Mouse (Mus musculus) spleen, adult 18-20 months (tissue): ENCODE measurements around the gene Slc26a10.

Experiments
- DNase-seq, 2 experiments: peaks; one replicate each; pipeline ENCODE4 v3.0.0; 2022; ENCODE audit warnings: mixed read lengths in 2 of 2

Gene Slc26a10

GRCm38 (mm10) chr10:127126579-127126978, 53.9 kb downstream of the Slc26a10 start:
- DNase-seq = no peak

DNA sequence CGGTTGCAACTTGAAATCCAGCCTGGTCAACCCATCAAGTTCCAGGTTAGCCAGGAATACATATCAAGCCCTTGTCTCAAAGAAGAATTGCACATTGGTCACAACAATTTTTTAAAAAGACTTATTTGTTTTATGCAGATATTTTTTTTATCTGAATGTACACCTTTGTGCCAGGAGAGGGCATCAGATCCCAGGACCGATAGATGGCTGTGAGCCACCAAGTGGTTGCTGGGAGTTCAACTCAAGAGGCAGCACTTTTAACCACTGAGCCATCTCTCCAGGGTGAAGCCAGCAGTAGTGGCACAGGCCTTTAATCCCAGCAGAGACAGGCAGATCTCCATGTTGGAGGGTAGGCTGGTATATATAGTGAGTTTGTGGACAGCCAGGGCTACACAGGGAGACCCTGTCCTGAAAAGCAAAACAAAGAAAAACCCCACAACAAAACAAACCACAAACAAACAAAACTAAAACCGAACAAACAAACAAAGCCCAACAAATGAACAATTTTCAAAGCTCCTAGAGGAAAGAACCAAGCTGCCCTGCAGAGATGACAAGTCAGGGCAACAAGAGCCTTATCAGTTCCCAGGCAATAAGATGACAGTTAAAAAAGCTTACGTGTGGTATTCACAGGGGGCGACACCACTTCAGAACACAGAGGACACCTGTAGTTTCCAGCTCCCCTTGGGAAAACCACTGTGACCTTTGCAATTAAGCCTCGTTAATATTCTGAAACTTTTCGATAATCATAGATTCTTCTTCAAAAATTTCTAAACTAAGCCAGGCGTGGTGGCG, 55.0 kb downstream of the Slc26a10 start:
- no peak for DNase-seq

DNA sequence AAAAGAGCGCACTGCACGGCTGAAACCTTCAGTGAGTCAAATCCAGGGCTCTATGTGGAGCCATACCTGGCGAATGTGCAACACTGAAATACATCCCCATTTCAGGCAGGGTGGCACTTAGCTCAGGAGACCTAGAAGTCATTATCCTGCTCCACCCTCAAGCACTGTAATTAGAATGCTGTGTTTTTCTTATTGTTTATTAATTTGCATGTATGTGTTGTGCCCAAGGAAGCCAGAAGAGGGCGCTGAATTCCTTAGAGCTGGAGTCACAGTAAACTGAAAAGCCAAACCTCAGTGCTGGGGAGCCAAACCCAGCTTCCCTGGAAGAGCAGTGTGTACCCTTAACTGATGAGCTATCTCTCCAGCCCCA, 57.0 kb downstream of the Slc26a10 start:
- DNase-seq = peak in 1 of 2 experiments; percentile 65

DNA sequence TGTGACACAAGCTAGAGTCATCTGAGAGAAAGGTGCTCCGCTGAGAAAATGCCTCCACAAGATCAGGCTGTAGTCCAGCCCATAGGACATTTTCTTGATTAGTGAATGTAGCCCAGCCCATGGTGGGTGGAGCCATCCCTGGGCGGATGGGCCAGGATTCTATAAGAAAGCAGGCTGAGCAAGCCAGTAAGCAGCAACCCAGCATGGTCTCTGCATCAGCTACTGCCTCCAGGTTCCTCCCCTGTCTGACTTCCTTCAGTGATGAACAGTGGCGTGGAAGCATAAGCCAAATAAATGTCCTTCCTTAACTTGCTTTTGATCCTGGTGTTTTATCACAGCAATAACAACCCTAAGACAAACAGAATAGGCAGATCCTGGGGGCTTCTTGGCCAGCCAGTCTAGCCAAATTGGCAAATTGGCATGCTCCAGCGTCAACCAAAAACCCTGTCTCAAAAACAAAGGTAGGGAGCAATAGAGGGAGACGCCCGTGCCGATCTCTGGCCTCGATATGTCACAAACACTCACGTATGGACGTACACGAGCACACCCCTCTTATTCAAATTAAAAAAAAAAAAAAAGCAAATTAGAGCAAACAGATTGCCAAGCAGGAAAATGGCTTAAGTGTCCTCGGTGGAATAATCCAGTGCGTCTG, 57.5 kb downstream of the Slc26a10 start:
- no peak for DNase-seq

GRCm38 (mm10) chr10:127122018-127122417, 58.4 kb downstream of the Slc26a10 start:
- DNase-seq = no peak
